Mouse (Mus musculus) left cerebral cortex, adult 18-20 months (tissue): ENCODE results near the gene St6galnac5. TPM values are rescaled to one million over a fixed set of nuclear protein-coding genes. Genes with fewer than 3 reads are reported as not detected.

ENCODE experiments used
- DNase-seq, 2 experiments: peaks; one replicate each; pipeline ENCODE4 v3.0.0; 2021 to 2022; ENCODE audit warnings: low spot score in 2 of 2, mixed read lengths in 1 of 2
- total RNA-seq, 2 experiments: library from RNA; stranded (reverse); gene quantifications; 2 replicates each; pipeline ENCODE4 v1.2.3; 2021

The St6galnac5 gene
- total RNA-seq, 2 experiments from 2014 or later = 29.9 to 37.4 TPM

GRCm38 (mm10) chr3:152919101-152919500 is 62.9 kb downstream of the St6galnac5 start:
- DNase-seq = no peak

GRCm38 (mm10) chr3:152917579-152917978 is 64.5 kb downstream of the St6galnac5 start:
- DNase-seq = no peak

GRCm38 (mm10) chr3:152914376-152914775 is 67.7 kb downstream of the St6galnac5 start:
- no peak for DNase-seq

- no peak for DNase-seq
These were observed 68.4 kb downstream of the St6galnac5 start for GRCm38 (mm10) chr3:152913625-152914024.

GRCm38 (mm10) chr3:152913150-152913549 is 68.9 kb downstream of the St6galnac5 start:
- no peak for DNase-seq

- DNase-seq = no peak
These were observed 69.6 kb downstream of the St6galnac5 start for GRCm38 (mm10) chr3:152912216-152913101.

GRCm38 (mm10) chr3:152911578-152911977 is 70.5 kb downstream of the St6galnac5 start:
- no peak for DNase-seq

GRCm38 (mm10) chr3:152907683-152908082 is 74.4 kb downstream of the St6galnac5 start:
- DNase-seq = no peak

GRCm38 (mm10) chr3:152907087-152907486 is 75.0 kb downstream of the St6galnac5 start:
- DNase-seq = no peak

- no peak for DNase-seq
These were observed 76.2 kb downstream of the St6galnac5 start for GRCm38 (mm10) chr3:152905800-152906199.

GRCm38 (mm10) chr3:152905026-152905425 is 77.0 kb downstream of the St6galnac5 start:
- DNase-seq = no peak

- DNase-seq = no peak
These were observed 83.1 kb downstream of the St6galnac5 start for GRCm38 (mm10) chr3:152898906-152899305.

GRCm38 (mm10) chr3:152897196-152897595 is 84.8 kb downstream of the St6galnac5 start:
- no peak for DNase-seq

- DNase-seq = no peak
These were observed 85.9 kb downstream of the St6galnac5 start for GRCm38 (mm10) chr3:152896111-152896510.

- DNase-seq = no peak
These were observed 87.1 kb downstream of the St6galnac5 start for GRCm38 (mm10) chr3:152894935-152895334.

- DNase-seq = no peak
These were observed 93.9 kb downstream of the St6galnac5 start for GRCm38 (mm10) chr3:152888116-152888515.

- no peak for DNase-seq
These were observed 95.3 kb downstream of the St6galnac5 start for GRCm38 (mm10) chr3:152886749-152887148.

- no peak for DNase-seq
These were observed 98.5 kb downstream of the St6galnac5 start for GRCm38 (mm10) chr3:152883556-152883955.

GRCm38 (mm10) chr3:152881706-152882105 is 100.3 kb downstream of the St6galnac5 start:
- no peak for DNase-seq

- no peak for DNase-seq
These were observed 101.8 kb downstream of the St6galnac5 start for GRCm38 (mm10) chr3:152880121-152880835.

- no peak for DNase-seq
These were observed 106.2 kb downstream of the St6galnac5 start for GRCm38 (mm10) chr3:152875723-152876290.
